Mouse (Mus musculus) CD8-positive naive resting alpha-beta T cell, adult 2 months (primary cell): ENCODE measurements around the gene Ss18l2.
A peak's percentile ranks its signal among the peaks of the same experiment; 100 is the strongest.

ENCODE experiments used
- DNase-seq, 2 experiments: peaks; one replicate each; pipeline ENCODE4 v3.0.0; 2022; ENCODE audit warnings: low read depth in 2 of 2, low spot score in 2 of 2

Gene Ss18l2

DNA sequence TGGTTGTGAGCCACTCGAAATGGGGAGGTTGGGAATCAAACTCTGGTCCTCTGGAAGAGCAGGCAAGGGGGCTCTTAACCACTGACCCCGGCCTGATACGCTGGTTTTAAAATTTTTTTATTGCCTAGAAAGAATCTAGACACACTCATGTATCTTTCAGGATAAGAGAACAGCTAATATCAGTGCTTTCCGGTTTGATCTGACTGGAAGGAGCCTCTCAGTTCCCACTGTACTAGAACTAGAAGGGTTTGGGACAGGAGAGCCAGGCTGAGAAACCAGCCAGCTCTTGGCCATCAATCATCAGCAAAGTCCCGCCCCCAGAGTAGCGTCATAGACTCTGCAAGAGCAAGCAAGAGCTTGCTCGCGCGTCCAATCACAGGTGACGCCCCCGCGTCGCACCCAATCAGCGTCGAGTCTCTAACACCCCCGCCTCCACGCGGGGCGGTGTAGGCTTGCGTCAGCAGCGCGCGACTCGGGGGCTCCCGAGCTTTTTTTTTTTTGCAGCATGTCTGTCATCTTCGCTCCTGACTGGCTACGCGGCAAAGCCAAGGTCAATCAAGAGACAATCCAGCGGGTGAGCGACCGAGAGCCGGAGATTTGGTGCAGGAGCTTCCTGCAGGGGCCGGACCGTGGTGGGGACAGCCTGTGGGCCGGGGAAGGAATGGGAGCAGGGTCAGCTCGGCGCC, at the start of gene Ss18l2:
TSS of gene Ss18l2 (plus strand) at position 432 of the 686 bp plus-strand sequence.
- peak; percentile 88 to 93 for DNase-seq

DNA sequence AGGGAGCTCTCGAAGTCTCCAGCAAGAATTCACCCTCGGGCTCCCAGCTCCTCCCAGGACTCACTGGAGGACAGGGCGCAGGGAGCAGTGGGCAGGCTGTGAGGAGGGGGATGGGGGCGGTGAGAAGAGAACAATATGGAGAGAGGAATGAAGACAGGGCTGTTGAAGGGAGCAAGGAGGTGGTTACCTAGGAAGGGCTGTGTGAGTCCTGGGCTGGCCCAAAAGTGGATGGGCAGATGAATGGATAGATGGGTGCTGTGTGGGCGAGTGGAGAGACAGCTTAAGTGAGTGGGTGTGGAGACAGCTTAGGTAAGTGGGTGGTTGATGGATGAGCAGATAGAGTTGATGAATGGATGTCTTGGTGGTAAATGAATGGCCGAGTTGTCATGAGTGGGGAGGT, 46.7 kb upstream of the Ss18l2 start:
- DNase-seq = no peak

DNA sequence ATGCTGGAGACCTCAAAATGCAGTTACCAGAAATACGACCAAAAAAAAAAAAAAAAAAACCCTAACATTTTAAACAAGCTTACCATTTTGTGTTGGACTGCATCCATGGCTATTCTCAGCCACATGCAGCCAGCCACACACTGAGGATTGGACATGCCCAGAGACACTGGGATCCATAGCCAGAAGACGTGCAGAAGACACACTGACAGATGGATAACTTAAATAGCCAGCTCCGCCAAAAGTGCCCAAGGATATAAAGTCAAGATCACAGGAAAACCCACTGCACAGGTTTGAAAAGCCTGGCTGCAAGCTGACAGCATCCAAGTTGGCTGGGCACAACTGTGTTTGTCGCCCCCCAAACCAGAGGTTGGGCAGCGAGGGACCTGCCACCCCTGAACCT, 46.0 kb upstream of the Ss18l2 start:
- DNase-seq = no peak

DNA sequence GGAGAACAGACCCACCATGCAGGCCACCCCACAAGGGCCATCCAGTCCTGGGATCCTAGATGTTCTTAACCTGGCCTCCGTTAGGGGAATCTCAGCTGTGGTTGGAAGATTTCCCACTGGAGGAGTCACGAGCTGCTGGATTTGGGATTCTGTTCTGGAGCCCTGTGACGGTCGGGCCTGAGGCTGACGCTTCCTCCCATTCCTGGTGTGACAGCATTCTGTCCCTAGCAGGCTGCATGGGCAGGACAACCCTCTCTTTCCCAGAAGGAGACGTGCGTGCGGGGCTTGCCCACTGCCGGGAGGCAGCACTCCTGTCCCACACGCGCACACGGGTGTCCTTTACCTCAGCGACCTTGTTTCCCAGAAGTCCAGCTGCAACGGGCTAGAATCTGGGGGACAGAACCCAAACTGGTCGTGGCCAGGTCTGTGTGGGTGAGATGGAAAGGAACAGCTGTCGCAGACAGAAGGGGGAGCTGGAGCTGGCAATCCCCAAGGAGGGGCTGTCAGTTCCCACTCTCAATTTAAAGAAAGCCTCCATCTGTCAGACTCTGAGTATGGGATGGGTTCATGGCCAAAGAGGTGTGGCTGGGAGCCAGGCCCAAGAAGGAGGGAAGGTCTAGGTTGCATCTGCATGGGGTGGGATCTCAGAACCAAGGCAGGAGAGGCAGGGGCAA, 43.0 kb upstream of the Ss18l2 start:
- DNase-seq = no peak

DNA sequence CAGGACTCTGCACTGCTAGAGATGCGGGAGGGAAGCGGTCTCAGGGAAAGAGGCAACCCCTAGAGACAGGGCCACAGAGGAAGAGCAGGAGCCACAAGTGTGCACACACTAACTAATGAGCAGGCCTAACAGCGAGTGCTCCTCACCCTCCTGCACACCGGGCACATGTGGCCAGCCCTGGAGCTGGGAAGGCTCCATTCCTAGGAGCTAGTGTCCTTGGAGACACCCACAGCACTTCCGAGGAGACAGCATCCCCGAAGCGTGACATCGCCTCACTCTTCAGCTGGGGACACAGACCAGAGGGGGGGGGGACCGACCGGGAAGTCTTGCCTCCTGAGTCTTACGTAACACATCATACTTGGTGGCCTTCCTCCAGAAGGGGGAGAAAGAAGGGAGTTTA, 42.3 kb upstream of the Ss18l2 start:
- no peak for DNase-seq

DNA sequence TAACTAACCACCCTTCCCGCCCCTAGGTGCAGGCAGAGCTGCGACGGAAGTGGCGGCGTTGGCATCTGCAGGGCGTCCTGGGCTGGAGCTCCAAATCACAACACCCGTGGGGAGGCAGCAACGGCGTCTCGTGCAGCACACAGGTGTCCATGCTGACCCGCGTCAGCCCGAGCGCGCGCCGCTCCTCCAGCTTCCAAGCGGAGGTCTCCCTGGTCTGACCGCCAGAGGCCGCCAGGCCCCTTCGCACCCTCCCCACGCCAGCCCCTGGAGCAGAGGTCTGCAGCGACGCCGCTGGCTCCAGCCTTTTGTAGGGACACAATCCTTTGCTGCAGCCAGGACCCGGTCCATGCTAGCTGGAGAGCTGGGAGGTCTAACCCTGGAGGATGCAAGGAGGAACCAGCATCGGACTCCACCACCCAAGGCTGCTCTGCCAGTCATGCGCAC, 40.8 kb upstream of the Ss18l2 start:
- peak in 1 of 2 experiments; percentile 32 for DNase-seq

DNA sequence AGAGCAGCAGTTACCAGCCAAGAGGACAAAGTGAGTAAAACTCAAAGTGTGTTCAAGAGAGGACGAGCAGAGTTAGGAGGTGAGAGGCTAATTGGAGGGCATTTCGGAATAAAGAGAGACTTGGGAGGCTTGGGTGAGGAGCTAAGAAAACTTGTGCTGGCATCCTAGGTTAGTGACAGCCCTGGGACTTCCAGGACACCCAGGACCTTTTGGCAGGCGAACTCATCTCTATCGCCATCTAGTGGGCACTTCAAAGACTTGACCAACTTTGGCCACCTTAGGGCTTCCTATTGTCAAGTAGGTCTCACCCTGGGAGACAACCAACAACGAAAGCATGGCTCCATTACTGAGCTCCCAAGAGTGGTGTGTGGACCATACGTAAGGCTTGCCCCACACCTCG, 38.8 kb upstream of the Ss18l2 start:
- peak in 1 of 2 experiments; percentile 43 for DNase-seq

DNA sequence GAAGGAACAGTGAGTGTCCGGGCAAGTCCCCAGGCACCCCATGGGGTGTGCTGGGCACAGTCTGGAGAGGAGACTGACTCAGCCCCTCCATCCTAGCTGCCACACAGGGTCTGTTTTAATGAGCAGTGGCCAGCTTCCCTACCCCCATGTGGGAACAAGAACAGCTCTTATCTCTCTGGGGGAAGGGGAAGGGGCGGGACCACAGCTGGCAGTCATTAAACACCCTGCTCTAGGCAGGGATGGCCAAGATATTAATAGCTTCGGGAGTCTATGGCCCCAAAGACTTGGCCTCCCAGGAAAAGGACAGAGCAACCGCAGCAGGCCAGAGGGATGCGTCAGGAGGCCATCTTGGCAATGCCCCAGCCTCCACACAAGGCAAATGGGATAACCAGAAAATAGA, 37.8 kb upstream of the Ss18l2 start:
- DNase-seq = no peak

DNA sequence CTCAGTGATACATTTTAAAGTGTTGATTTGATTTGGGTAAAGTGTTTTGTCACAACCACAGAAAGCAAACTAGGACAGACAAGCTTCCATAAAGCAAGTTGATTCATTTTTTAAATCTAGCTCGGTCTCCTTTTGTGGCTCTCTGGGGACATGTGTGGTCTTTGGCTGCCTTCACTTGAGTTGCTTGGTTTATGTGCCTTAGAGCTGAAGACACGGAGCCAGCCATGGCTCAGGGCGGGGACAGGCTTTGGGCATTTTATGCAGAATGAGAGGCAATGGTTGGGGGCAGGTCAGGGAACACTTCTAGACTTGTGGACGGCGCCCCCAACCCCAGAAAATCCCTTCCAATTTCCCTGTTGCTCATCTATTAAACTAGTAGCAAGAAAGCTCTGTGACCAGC, 36.4 kb upstream of the Ss18l2 start:
- no peak for DNase-seq

DNA sequence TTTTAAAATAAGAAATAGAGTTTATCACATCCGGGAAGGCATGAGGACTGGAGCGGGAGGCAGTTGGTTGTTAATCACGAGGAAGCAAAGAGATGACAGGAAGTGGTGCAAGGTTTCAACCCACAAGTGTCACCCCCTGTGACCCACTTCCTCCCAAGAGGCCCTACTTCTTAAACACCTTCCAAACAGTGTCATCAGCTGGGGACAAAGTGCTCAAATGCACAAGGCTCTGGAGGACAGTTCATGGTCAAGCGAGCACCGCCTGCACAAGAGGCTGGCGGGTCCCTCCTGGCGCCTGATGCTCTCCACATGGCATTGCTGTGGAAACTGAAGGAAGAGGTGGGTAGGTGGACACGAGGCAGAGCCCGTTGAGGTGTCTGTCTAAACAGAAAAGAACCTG, 35.1 kb upstream of the Ss18l2 start:
- peak; percentile 66 to 75 for DNase-seq

DNA sequence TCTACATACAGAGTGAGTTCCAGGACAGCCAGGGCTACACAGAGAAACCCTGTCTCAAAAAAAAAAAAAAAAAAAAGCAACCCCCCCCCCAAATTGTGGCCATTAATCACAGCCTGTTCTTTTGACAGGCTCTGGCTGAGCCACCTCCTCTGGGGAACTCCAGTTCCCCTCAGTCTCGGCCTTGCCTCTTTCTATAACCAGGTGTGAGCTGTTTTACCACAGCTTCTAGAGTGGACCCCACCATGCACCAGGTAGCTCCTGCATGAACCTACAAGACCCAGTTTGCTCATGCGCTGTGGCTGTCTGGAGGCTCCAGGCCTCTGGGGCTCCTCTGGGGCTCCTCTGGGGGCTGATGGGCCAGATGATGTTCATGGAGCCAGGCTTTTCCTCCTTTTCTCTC, 34.6 kb upstream of the Ss18l2 start:
- DNase-seq = no peak

DNA sequence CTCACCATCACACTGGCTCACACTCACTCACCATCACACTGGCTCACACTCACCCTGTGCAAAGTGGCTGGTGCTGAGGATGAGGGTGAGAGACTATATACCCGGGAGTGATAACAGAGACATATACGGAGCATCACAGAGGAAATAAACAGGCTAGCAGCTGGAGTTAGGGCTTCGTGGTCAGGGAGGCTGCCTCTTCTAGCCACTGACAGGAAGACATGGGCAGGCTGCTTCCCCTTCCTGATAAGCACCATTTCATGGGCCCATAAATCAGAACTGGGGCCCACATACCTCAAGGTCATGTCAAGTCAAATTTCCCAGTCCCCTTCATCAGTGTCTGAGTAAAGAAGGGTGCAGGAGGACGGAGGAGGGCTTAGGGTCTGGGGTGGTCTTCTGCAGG, 33.1 kb upstream of the Ss18l2 start:
- DNase-seq = no peak

DNA sequence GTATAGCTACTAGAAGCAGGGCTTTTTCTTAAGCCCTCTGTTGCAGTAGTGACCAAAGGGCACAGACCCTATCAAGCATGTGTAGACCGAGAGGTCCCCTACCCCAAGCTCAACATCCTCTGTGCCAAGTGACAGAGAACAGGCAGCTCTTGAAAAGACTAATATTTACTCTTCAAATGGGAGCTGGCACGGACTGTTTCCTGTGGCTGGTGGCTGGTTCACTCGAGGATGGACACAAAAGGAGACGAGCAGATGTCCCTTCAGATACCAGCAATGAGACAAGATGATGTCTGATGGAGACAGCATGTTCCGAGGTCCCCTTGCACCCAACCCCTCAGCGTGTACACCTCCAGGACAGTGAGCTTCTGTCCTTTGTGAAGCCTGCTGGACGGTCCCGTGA, 32.7 kb upstream of the Ss18l2 start:
- DNase-seq = no peak

DNA sequence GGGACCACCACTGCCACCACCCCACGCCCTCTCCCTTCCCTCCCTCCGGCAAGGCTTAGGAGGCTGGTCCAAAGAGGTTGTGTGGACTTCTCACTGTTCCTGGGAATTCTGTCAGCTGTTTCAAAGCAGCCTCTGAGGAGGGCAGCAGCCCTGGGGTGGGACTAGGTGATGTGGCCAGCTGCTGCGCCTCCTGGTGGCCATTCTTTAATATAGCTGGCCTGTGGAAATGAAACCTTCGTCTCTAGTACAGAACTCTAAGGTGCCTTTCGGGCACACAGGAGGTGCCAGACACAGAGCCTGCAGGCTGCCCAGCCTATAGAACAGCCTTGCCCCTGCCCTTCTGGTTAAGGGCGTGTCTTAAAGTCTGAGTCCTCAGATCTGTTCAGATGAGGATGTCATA, 30.6 kb upstream of the Ss18l2 start:
- DNase-seq = peak in 1 of 2 experiments; percentile 55

DNA sequence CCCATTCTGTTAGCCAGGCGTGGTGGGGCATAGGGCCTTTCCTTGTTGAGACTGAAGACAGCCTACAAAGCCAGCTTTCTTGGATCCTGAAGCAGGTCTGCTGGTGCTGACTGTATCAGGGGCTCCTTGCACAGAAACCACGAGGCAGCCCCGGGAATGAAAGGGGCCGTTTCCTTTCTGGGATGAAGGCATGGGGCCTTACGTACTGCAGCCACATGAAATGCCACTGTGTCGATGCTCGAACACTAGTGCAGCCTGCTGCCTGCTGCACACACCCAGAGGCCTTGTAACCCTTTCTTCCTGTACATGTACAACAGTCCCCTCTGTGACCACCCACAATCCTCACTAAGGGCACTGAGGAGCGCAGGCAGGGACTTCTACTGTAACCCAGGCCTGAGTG, 28.9 kb upstream of the Ss18l2 start:
- DNase-seq = no peak

DNA sequence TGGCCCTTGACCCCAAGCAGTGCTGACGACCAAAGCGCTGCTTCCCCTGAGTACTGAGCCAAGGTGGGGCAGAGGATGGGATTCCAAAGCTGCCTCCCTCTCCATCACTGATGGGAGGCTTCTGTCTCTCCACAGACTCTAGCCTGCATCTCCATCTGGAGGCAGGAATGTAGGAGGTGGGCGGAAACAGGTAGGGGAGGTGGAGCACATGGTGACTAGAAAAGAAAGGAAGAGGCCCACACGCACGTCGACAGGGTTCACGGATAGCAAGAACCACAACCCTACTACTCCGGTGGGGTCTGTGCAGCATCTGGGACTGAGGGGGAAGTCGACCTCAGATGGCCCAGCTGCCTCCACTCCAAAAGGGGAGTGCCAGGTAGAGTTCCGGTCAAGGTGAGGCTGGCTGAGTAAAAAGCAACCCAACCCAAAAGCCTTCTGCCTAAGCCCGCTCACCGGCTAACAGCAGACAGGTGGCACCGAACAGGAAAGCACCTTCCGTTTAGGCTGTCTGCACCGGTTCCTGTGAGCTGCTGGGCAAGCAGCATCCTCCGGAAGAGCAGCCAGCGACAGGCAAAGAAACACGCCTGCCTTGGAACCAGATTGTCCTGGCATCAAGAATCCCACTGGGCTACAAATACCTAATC, 28.0 kb upstream of the Ss18l2 start:
- DNase-seq = peak in 1 of 2 experiments; percentile 37

DNA sequence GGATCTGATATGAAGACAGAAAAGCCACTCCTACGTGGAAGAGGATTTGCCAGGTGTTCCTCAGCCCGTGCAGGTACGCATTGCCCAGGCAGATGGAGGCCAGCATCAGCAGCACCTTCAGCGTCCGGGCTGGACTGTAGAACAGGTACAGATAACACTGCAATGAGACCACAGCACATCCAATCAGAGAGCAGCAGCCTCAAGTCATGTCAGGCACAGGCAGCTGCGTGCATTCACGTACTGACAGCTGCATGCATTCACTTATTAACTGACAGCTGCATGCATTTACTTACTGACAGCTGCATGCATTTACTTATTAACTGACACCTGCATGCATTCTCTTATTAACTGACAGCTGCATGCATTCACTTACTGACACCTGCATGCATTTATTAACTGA, 25.4 kb upstream of the Ss18l2 start:
- DNase-seq = no peak

DNA sequence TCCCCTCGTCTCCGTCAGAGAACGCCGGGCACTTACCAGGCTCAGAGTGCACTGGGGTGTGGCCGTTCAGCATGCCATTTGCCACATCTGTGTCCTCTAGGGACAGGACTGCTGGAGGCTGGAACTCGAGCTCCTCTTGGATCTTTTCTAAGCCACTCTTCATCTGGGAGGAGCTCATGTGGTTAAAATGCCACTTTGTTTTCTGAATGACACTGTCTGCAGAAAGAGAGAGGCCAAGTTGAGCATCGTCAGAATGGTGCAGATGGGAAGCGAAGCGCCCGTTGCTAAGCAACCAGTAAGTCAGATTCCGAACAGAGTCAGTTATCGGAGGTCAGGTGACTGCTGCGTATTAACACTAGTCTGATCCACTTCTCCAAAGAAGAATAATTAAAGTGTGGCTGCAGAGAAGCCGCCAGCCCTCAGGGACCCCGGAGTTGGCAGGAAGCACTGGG, 19.9 kb upstream of the Ss18l2 start:
- no peak for DNase-seq

DNA sequence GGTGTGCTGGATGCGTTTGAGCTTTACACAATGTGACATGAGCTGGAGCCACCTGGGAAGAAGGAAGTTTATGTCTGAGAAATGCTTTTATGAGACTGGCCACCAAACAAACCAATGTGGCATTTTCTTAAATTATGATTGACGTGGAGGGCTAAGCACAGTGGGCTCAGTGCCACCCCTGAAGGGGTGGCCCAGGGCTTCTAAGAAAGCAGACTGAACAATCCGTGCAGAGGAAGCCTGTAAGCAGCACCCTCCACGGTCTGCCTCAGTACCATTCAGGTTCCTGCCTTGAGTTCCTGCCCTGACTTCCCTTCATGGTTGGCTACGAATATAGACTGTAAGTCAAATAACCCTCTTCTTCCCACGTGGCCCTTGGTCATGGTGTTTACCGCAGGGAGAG, 19.4 kb upstream of the Ss18l2 start:
- DNase-seq = no peak

DNA sequence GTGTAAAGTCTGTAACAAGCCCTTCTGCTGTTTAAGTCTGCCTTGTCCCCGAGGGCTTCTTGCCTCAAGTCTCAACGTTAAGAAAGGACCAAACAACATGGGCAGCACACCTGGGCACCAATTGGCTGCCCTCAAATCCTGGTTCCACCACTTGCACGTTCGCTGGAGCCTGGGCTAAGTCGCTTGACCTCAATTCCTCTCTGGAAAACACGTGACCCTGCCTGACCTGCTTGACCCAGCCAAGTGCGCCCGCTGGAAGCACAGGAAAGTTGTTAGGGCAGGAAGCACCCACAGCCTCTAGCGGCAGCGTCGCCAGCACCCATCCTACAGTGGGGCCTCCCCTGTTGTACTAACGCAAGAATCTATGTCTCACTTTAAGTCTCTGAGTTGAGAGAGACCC, 15.4 kb upstream of the Ss18l2 start:
- no peak for DNase-seq

DNA sequence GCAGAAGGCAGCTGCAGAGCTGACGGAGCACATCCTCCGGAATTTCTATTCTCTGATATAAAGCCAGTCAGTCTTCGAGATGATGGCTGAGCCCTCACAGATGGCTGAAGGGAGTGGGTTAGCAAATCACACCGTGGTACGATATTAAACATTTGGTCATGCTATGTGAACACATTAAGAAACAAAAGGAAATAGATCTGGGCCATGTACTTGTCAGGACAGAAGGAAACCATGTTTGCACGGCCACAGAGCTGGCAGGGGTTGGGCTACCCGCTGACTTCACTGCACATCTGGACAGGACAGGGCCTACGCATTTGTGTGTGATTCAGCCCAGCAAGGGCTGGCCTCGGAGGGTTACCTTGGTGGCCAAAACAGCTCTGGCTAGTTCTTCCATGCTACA, 13.5 kb upstream of the Ss18l2 start:
- no peak for DNase-seq
